Mouse (Mus musculus) megakaryocyte, embryonic 14.5 days (primary cell): ENCODE results near the gene Naxe.

Experiments
- FLI1 ChIP-seq: IDR thresholded peaks from 2 replicates; pipeline ENCODE4 v1.6.1; 2012; ENCODE audit warnings: low read length, inconsistent platforms, mixed read lengths
- GATA1 ChIP-seq: IDR thresholded peaks from 3 replicates; pipeline ENCODE4 v1.6.1; 2012; ENCODE audit warnings: mixed read lengths, low read length, inconsistent platforms, borderline replicate concordance

DNA sequence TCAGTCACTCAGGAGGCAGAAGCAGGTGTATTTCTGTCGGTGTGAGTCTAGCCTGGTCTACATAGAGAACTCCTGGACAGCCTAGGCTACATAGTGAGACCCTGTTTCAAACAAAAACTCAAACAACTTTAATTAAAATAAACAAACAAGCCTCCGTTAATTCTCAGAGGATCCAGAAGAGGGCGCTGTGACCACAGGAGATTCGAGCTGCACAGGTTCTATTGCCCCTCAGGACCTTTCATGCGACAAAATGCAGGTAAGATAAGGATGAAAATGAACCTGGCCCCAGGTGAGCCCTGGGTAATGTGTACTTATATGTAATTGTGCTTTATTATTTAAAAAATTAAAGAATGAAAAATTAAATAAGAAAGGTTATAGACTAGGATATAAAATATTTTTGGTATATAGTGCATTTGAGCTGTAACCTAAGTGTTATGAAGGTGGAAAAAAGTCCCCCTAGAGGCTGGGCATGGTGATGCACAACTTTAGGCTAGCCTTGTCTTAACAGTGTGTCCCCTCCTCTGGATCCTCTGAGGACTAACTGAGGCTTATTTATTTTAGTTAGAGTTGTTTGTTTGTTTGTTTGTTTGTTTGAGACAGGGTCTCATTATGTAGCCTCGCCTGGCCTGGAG lies 47.5 kb downstream of the Naxe start:
- no peak for TF ChIP-seq GATA1
- TF ChIP-seq FLI1: no peak
